Mouse (Mus musculus) ovary, adult 18-20 months (tissue): Measurements from ENCODE around the gene Sipa1l1.

ENCODE experiments used
- DNase-seq: peaks from one replicate; pipeline ENCODE4 v3.0.0; 2022; ENCODE audit warnings: low spot score, mixed read lengths

Gene Sipa1l1

GRCm38 (mm10) chr12:82425853-82426252 is 256.7 kb downstream of the Sipa1l1 start:
- no peak for DNase-seq

DNA sequence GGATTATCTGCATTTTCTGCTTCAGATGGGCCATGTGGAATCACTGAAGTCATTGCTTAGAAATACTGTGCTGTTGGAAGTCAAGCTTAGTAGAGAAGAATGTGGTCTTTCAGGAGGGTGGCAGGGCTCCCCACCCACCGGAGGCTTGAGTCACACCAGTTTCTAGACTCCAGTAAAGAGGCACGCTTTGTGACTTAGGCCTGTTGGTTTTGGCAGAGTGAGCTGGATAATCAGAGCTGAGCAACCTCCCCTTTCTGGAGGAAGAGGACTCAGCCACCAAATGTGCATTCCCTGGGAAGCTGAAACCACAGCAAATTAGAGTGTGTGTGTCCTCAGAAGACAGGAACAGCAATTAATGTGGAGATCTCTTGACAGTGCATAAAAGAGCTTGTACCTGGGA is 258.3 kb downstream of the Sipa1l1 start:
- DNase-seq = no peak

DNA sequence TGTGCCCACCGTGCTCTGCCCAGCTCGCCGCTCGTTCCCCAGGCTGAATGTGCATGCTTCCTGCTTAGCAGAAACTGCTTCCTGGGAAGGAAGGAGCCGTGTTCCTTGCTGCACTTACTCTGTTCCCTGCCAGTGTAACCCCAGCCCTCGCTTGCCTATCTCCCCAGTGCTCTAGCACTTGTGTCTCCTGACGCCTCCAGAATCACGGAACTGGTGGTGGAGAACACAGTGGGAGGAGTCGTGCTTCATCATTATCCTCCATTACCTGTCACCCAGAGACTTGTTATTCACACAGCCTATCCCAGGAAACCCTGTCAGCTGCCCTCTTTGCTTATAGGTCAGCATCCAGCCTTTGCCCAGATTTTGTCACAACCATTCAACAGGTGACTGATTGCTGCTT is 259.3 kb downstream of the Sipa1l1 start:
- DNase-seq = no peak

GRCm38 (mm10) chr12:82433311-82433710 is 264.2 kb downstream of the Sipa1l1 start:
- DNase-seq = no peak

DNA sequence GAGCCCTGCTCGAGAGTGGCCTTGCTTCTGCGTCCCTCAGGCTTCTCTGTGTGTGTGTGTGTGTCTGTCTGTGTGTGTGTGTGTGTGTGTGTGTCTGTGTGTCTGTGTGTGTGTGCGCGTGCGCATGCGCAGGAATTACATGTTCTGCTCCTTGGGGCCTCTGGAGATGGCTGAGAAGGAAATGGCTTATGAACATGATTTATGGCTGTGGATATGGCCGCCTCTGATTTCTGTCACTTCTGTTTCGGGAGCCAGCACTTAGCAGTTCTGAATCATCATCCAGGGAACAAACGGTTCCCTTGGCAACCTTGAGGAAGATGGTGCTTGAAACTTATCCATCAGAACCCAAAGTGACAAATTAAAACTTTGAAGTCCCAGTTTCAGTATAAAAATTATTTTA is 265.5 kb downstream of the Sipa1l1 start:
- no peak for DNase-seq

DNA sequence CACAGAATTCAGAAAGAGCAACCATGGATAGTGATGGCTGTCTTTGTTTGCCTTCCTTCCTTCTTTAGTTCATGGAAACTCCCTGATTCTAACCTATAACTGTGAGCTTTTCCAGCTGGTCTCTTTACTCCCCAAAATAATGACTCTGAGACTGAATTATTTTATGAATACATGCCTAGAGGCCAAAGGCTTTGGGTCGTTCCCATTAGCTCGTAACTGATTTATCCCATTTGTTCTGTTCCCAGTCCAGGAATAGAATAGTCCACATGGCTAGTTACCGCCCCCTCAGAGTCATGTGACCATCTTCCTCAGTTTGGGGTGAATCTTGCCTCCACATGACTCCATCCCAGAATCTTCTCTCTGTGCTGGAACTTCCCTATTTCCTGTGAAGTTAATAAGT is 272.4 kb downstream of the Sipa1l1 start:
- no peak for DNase-seq

- no peak for DNase-seq
These were observed 277.5 kb downstream of the Sipa1l1 start for GRCm38 (mm10) chr12:82446609-82447024.

- no peak for DNase-seq
These were observed 279.2 kb downstream of the Sipa1l1 start for GRCm38 (mm10) chr12:82448129-82448815.

DNA sequence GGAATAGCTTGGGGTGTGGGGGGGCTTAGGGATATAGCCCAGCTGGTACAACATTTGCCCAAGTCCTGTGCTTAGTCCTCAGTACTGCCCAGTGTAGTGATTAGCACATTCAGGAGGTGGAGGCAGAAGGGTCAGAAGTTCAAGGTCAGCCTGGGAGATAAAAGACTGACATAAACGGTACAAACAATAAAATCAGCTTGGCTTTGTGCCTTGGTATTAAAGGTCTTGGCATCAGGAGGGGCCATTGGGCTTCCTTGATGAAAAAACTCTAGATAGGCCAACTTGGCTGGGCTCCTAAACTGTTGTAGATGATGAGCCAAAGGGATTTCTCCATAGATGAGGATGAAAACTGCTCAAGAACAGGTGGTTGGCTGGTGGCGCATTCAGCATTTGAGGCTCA is 283.3 kb downstream of the Sipa1l1 start:
- no peak for DNase-seq

DNA sequence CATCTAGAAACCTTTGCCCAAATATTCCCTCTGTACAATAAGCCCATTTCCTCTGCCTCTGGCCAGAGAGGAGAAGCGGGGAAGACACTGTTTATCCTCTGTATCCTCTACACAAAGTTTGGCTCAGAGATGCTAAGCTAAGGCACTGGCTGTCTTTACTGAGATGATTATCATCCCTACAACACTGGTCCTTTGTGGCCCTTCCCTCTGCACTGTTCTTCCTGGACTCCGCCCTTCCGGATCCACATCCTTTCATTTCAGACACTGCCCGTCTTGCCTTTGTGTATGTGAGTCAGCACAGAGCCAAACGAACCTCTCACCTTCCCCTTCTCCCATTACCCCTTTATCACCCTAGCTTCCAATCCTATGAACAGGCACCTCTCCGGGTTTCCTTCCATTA is 285.3 kb downstream of the Sipa1l1 start:
- DNase-seq = no peak

GRCm38 (mm10) chr12:82455700-82456413 is 286.7 kb downstream of the Sipa1l1 start:
- DNase-seq = no peak

DNA sequence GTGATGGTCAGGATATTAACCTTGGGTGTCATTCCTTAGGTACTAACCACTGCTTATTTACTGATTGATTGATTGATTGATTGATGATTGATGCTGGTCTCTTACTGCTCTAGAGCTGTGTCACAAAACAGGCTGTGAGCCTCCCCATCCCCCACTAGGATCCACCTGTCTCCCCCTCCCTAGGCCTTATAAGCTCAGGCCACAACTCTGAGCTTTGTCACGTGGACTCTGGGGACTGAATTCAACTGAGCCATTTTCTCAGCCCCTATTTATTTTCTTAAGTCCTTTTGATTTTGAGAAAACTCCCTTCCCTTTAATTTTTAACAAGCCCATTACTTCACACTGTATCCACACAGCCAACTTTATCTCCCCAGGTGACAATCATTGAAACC is 287.3 kb downstream of the Sipa1l1 start:
- no peak for DNase-seq

DNA sequence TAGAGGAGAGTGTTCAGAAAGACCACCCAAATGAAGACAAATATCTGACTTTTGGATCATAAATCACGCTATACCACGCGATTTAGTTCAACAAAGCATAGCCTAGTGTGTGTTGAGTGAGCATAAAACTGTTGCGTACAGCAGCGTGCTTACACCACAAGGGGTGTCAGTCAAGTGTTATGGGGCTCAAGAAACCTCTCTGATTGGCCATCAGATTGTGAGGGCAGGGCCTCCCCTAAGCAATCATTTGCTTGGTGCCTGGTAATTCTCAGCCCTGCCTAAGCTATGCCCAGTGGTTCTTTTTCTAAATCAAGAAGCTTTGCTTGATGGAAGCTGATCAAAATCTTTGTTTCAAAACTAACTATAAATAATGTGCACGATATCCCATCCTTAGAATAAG is 288.5 kb downstream of the Sipa1l1 start:
- DNase-seq = no peak

DNA sequence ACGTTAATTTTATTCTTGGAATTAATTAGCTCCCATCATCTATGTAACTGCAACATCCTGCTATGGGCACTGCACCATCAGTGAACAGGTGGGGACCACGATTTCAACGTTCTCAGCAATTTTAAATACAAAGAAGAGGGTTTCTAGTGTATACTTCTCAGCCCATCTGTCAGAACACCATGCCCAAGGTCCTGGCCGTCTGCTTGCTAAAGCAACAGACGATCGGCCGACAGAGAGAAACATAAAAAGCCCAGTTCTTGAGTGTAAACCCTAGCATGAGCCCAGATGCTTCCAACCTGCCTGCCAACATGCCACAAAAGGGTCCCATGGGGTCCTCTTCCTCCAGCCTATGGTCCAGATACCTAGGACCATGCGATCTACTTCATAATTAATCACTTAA is 288.9 kb downstream of the Sipa1l1 start:
- no peak for DNase-seq

- no peak for DNase-seq
These were observed 298.1 kb downstream of the Sipa1l1 start for GRCm38 (mm10) chr12:82467234-82467633.

DNA sequence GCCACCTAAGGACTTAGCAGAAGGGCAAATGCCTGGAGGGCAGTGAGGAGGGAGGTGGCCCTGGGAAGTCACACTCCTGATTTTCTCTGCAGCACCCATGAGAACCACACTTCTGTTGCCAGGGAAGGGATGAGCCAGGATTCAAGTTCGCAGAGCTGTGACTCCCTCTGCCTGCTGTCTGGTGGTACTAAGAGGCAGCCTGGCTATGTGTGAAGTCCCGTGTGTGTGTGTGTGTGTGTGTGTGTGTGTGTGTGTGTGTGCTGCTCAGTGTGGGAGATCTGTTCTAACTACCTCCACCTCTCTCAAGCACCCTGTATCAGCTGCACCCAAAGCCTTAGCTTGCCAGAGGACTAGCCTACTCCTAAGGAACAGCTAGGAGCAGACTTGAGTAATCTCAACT is 298.5 kb downstream of the Sipa1l1 start:
- no peak for DNase-seq

GRCm38 (mm10) chr12:82468416-82468815 is 299.3 kb downstream of the Sipa1l1 start:
- DNase-seq = peak; percentile 42

GRCm38 (mm10) chr12:82469706-82470361 is 300.7 kb downstream of the Sipa1l1 start:
- peak; percentile 79 for DNase-seq

GRCm38 (mm10) chr12:82470362-82470936 is 301.3 kb downstream of the Sipa1l1 start:
- peak; percentile 51 for DNase-seq

DNA sequence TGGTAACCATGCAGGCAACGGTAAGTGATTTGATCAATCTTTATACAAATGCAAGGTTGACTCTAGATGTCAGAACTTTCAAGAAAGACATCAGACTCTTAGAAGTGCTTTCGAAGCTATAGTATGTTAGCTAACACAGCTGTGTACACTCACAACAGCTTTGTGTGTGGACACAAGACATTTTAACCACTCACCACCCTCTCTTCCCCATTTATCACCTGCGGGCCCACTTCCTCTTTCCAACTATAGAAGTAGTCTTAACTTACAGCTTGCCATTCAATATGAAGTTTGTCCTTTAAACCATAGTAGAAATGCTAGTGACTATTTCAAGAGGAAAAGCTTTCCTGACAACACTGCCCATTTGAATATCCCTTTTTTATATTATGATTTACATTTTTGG is 303.7 kb downstream of the Sipa1l1 start:
- no peak for DNase-seq

GRCm38 (mm10) chr12:82473238-82473637 is 304.1 kb downstream of the Sipa1l1 start:
- DNase-seq = no peak

DNA sequence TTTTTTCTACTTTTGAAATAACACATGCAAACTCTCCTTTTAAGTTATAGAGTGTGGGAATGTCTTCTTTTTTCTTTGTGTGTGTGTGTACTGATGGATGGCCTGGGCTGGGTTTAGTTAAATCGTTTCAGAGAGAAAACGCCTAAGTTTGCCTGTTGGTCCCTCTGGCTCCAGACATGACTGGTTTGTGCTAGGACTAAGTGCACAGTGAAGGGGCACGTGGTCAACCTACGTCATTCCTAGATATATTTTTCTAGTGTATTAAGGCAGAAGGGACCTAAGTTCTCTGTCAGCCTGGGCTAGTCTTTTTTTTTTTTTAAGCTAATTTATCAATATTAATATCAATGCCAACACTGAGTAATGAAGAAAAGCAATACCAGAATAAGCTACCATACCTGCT is 305.3 kb downstream of the Sipa1l1 start:
- no peak for DNase-seq

DNA sequence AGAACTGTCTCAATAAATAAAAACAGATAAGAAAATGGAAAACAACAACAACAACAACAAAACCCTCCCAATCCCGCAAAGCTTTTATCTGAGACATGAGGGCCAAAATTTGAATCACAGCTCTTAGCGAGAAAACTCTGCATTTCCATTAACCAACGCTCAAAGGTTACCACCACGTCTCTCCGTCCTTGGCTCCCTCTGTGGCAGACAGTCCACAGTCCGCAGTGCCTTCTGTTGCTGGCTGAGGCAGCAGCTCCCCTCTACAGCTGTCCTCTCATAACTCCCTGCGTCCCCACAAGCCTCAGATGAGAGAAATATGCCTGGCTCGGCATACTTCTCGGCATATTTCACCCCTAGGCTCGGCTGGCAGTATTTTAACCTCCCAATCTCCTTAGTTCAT is 306.9 kb downstream of the Sipa1l1 start:
- no peak for DNase-seq
